Mouse (Mus musculus) heart, postnatal 4 days (tissue): Measurements from ENCODE around the gene Drosha. TPM values are rescaled to one million over a fixed set of nuclear protein-coding genes. Genes with fewer than 3 reads are reported as not detected.
A peak's percentile ranks its signal among the peaks of the same experiment; 100 is the strongest.

Experiments used
- DNase-seq: peaks from one replicate; pipeline ENCODE4 v3.0.0; 2021
- microRNA-seq, 2 experiments: library from miRNA; unstranded; fragments of <30 nt; microRNA quantifications; one replicate each; pipeline ENCODE4 v1.2.0; 2021 to 2022
- total RNA-seq, 2 experiments: library from RNA; stranded (reverse); gene quantifications; 2 replicates each; pipeline ENCODE4 v1.2.3; 2021

The Drosha gene
- total RNA-seq, 2 experiments from 2014 or later, result 32.5 to 35.4 TPM

- DNase-seq, result no peak
These were observed 116.5 kb downstream of the Drosha start for GRCm38 (mm10) chr15:12941106-12941505.

- DNase-seq, result no peak
These were observed 117.1 kb downstream of the Drosha start for GRCm38 (mm10) chr15:12941651-12942180.

GRCm38 (mm10) chr15:12942424-12942823, 117.8 kb downstream of the Drosha start:
- DNase-seq, result no peak

GRCm38 (mm10) chr15:12958051-12958450, 133.4 kb downstream of the Drosha start:
- DNase-seq, result no peak

- DNase-seq, result no peak
These were observed 137.6 kb downstream of the Drosha start for GRCm38 (mm10) chr15:12962179-12962578.

- DNase-seq, result no peak
These were observed 140.6 kb downstream of the Drosha start for GRCm38 (mm10) chr15:12965209-12965608.

- no peak for DNase-seq
These were observed 144.2 kb downstream of the Drosha start for GRCm38 (mm10) chr15:12968815-12969214.

- peak; percentile 14 for DNase-seq
These were observed 147.8 kb downstream of the Drosha start for GRCm38 (mm10) chr15:12972441-12972840.

Small RNA genes lying within 50 kb of the gene (microRNA-seq; reads per million reads assigned to microRNA genes)
- gene Gm47288, result 0 reads per million in 2 experiments

Other genes with a start within 250 kb of the Drosha start
- gene Pdzd2, start 84.9 kb upstream of the Drosha start, total RNA-seq, result 100 to 1,000 TPM; 178 to 205 TPM
- gene 6030458C11Rik, start 166 bp upstream of the Drosha start, total RNA-seq, result 10 to 100 TPM; 15.2 to 17.0 TPM